Mouse (Mus musculus): Measurements from ENCODE around the gene Tchp. TPM values are rescaled to one million over a fixed set of nuclear protein-coding genes. Genes with fewer than 3 reads are reported as not detected.

Gene Tchp
- polyA plus RNA-seq, 1 experiment from 2014 or later, result 2.4 TPM

- no peak for ATAC-seq
Observed at GRCm38 (mm10) chr5:114718483-114718882, 10.9 kb downstream of the Tchp start.

DNA sequence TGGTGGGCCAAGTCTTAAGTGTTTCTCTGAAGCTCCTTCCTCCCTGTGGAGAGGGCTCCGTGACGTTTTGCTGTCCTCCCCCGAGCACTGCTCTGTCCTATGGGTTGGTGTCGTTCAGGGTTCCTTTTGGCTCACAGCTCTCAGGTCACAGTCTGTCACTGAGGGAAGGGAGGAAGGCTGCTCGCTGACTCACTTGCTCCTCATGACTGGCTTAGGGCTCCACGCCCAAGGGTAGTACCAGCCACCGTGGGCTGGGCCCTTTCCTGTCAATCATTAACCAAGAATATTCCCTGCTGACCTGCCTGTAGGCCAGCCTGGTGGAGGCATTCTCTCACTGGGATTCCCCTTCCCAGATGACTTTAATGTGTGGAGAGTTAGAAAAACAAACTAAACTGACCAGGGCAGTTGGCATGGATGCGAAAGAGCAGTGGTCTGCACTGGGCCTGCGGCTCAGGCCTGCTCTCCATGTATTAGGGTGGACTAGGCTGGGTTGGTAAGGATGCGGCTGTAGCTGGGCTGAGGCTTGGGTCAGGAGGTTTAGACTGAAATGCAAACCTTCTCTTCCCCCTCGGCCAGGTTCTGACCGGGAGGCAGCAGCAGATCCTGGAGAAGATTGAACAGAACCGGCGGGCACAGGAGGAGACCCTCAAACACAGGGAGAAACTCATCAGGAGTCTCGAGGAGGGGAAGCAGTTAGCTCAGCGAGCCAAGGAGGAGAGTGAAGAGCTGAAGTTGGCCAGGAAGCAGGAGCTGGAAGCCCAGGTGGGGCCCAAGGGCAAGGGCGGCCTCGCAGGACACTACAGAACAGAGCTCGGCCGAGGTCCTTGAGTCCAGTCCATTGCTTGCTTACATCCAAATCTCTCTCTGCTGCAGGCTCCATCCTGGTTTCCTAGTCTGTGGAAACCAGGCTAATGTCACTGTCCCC, 11.7 kb downstream of the Tchp start:
- WGBS (ENCODE audit: insufficient replicate concordance), result 72% methylated on average over 18 of the region's 20 CpGs
- H3K4me3 ChIP-seq (ENCODE audit: low read depth, low read length), result no peak overlapping the region
- peaks cover 28% of the 10 kb centered on the region for H3K36me3 ChIP-seq (replicated peaks; ENCODE audit: insufficient read depth, low read length)
- no peak overlapping the region for H3K27ac ChIP-seq (ENCODE audit: low read depth)
- no peak overlapping the region for H3K4me2 ChIP-seq (ENCODE audit: low read depth, low read length)
- ATAC-seq, result peak; percentile 92
- peak; percentile 58 for DNase-seq
- H3K4me1 ChIP-seq (ENCODE audit: insufficient read depth), result no peaks in the 10 kb centered on the region
- TF ChIP-seq EP300 (IDR thresholded peaks at IDR 0.05; ENCODE audit: low read depth) (no peak), CTCF (IDR thresholded peaks at IDR 0.05; ENCODE audit: low read depth) (no peak)
- H3K9ac ChIP-seq (replicated peaks), result no peak overlapping the region
- H3K27me3 ChIP-seq (ENCODE audit: insufficient read depth, low read length), result no peaks in the 10 kb centered on the region
- H3K9me3 ChIP-seq (ENCODE audit: low read length), result no peaks in the 10 kb centered on the region

More at GRCm38 (mm10) chr5:114718483-114718882, 10.9 kb downstream of the Tchp start:
- Histone ChIP-seq H3K27ac (ENCODE audit: low read depth) (no peak overlapping the region), H3K36me3 (replicated peaks; ENCODE audit: insufficient read depth, low read length) (peaks cover 30% of the 10 kb centered on the region), H3K4me3 (ENCODE audit: low read depth, low read length) (no peak overlapping the region), H3K9ac (replicated peaks) (no peak overlapping the region), H3K27me3 (ENCODE audit: insufficient read depth, low read length) (no peaks in the 10 kb centered on the region), H3K4me1 (ENCODE audit: insufficient read depth) (no peaks in the 10 kb centered on the region), H3K9me3 (ENCODE audit: low read length) (no peaks in the 10 kb centered on the region), H3K4me2 (ENCODE audit: low read depth, low read length) (no peak overlapping the region)
- no peak for DNase-seq
- TF ChIP-seq EP300 (IDR thresholded peaks at IDR 0.05; ENCODE audit: low read depth) (no peak), CTCF (IDR thresholded peaks at IDR 0.05; ENCODE audit: low read depth) (no peak)
- WGBS (ENCODE audit: insufficient replicate concordance), result 81% methylated on average over 13 of the region's 13 CpGs

- H3K9me3 ChIP-seq (ENCODE audit: low read length), result no peaks in the 10 kb centered on the region
- H3K27me3 ChIP-seq (ENCODE audit: insufficient read depth, low read length), result no peaks in the 10 kb centered on the region
- 83% methylated on average over 6 of the region's 6 CpGs for WGBS (ENCODE audit: insufficient replicate concordance)
- peaks cover 24% of the 10 kb centered on the region for H3K36me3 ChIP-seq (replicated peaks; ENCODE audit: insufficient read depth, low read length)
- H3K4me1 ChIP-seq (ENCODE audit: insufficient read depth), result no peaks in the 10 kb centered on the region
- no peak overlapping the region for H3K9ac ChIP-seq (replicated peaks)
- DNase-seq, result no peak
- no peak overlapping the region for H3K4me3 ChIP-seq (ENCODE audit: low read depth, low read length)
- no peak overlapping the region for H3K27ac ChIP-seq (ENCODE audit: low read depth)
- no peak for ATAC-seq
- no peak overlapping the region for H3K4me2 ChIP-seq (ENCODE audit: low read depth, low read length)
- TF ChIP-seq EP300 (IDR thresholded peaks at IDR 0.05; ENCODE audit: low read depth), result no peak
Observed at GRCm38 (mm10) chr5:114719928-114720270, 12.3 kb downstream of the Tchp start.

DNA sequence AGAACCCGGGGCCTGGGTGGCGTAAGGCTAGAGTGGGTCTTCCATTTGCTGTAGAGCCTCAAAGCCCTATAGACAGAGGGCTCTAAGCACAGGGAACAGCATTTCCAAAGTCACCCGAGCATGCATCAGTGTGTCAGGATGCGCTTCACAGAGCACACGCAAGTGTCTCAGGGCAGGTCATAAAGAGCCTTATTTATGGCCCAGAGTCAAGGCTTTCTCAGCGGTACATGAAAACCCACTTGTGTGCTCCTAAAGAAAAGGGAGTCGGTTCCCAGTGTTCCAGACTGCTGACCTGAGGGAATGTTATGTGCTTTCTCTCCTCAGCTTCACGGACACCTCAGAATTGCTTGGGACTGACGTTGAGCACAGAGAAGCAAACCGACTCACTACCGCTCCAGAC, 13.2 kb downstream of the Tchp start:
- DNase-seq, result no peak
- H3K27me3 ChIP-seq (ENCODE audit: insufficient read depth, low read length), result no peaks in the 10 kb centered on the region
- TF ChIP-seq CTCF (IDR thresholded peaks at IDR 0.05; ENCODE audit: low read depth), result no peak
- TF ChIP-seq EP300 (IDR thresholded peaks at IDR 0.05; ENCODE audit: low read depth), result no peak

GRCm38 (mm10) chr5:114721969-114722368, 14.4 kb downstream of the Tchp start:
- TF ChIP-seq CTCF (IDR thresholded peaks at IDR 0.05; ENCODE audit: low read depth) (no peak), EP300 (IDR thresholded peaks at IDR 0.05; ENCODE audit: low read depth) (no peak)
- H3K27me3 ChIP-seq (ENCODE audit: insufficient read depth, low read length), result no peaks in the 10 kb centered on the region
- H3K27ac ChIP-seq (ENCODE audit: low read depth), result no peak overlapping the region
- H3K9ac ChIP-seq (replicated peaks), result no peak overlapping the region
- no peak overlapping the region for H3K4me3 ChIP-seq (ENCODE audit: low read depth, low read length)
- no peak overlapping the region for H3K4me2 ChIP-seq (ENCODE audit: low read depth, low read length)
- no peaks in the 10 kb centered on the region for H3K4me1 ChIP-seq (ENCODE audit: insufficient read depth)
- DNase-seq (no peak), ATAC-seq (no peak)
- H3K9me3 ChIP-seq (ENCODE audit: low read length), result no peaks in the 10 kb centered on the region
- WGBS (ENCODE audit: insufficient replicate concordance), result 77% methylated on average over 10 of the region's 10 CpGs
- peaks cover 13% of the 10 kb centered on the region for H3K36me3 ChIP-seq (replicated peaks; ENCODE audit: insufficient read depth, low read length)

More for the DNA sequence above, 13.2 kb downstream of the Tchp start:
- no peak for ATAC-seq
- peaks cover 16% of the 10 kb centered on the region for H3K36me3 ChIP-seq (replicated peaks; ENCODE audit: insufficient read depth, low read length)
- H3K4me3 ChIP-seq (ENCODE audit: low read depth, low read length), result no peak overlapping the region
- no peak overlapping the region for H3K4me2 ChIP-seq (ENCODE audit: low read depth, low read length)
- 85% methylated on average over 11 of the region's 11 CpGs for WGBS (ENCODE audit: insufficient replicate concordance)
- H3K9me3 ChIP-seq (ENCODE audit: low read length), result no peaks in the 10 kb centered on the region
- no peak overlapping the region for H3K9ac ChIP-seq (replicated peaks)
- no peaks in the 10 kb centered on the region for H3K4me1 ChIP-seq (ENCODE audit: insufficient read depth)
- no peak overlapping the region for H3K27ac ChIP-seq (ENCODE audit: low read depth)

GRCm38 (mm10) chr5:114722846-114723245, 15.3 kb downstream of the Tchp start:
- no peak overlapping the region for H3K4me3 ChIP-seq (ENCODE audit: low read depth, low read length)
- no peaks in the 10 kb centered on the region for H3K9me3 ChIP-seq (ENCODE audit: low read length)
- no peak overlapping the region for H3K9ac ChIP-seq (replicated peaks)
- TF ChIP-seq CTCF (IDR thresholded peaks at IDR 0.05; ENCODE audit: low read depth) (no peak), EP300 (IDR thresholded peaks at IDR 0.05; ENCODE audit: low read depth) (no peak)
- H3K27me3 ChIP-seq (ENCODE audit: insufficient read depth, low read length), result no peaks in the 10 kb centered on the region
- no peak overlapping the region for H3K27ac ChIP-seq (ENCODE audit: low read depth)
- 91% methylated on average over 13 of the region's 13 CpGs for WGBS (ENCODE audit: insufficient replicate concordance)
- ATAC-seq (no peak), DNase-seq (no peak)
- H3K36me3 ChIP-seq (replicated peaks; ENCODE audit: insufficient read depth, low read length), result peaks cover 14% of the 10 kb centered on the region
- H3K4me1 ChIP-seq (ENCODE audit: insufficient read depth), result no peaks in the 10 kb centered on the region
- no peak overlapping the region for H3K4me2 ChIP-seq (ENCODE audit: low read depth, low read length)
